Mouse (Mus musculus) G1E (cell line): ENCODE results near the gene Gm16513. TPM values are rescaled to one million over a fixed set of nuclear protein-coding genes. Genes with fewer than 3 reads are reported as not detected.
"Not testable (repeated sequence)": the region's sequence is repeated elsewhere in the genome, so short reads cannot be mapped to it uniquely, and the experiment has no call there.

ENCODE experiments used
- ATAC-seq: 2 replicates; pipeline ENCODE4 v1.8.0; 2016; ENCODE audit warnings: mild to moderate bottlenecking; ENCODE audit not compliant: insufficient number of reproducible peaks, poor library complexity, low FRiP score, severe bottlenecking; ENCODE audit errors: extremely low read depth
- DNase-seq: peaks from one replicate; pipeline ENCODE4 v3.0.0; 2012; ENCODE audit warnings: low spot score
- H3K27me3 ChIP-seq: 2 replicates; pipeline ENCODE4 v1.6.1; 2012; ENCODE audit warnings: mild to moderate bottlenecking, low read length, inconsistent platforms; ENCODE audit not compliant: insufficient read depth
- H3K36me3 ChIP-seq: replicated peaks from 2 replicates; pipeline ENCODE3; 2012; ENCODE audit warnings: mild to moderate bottlenecking, inconsistent platforms
- H3K4me1 ChIP-seq: 2 replicates; pipeline ENCODE4 v1.6.1; 2012; ENCODE audit warnings: low read depth, low read length, inconsistent platforms, mixed read lengths; ENCODE audit not compliant: insufficient read depth
- H3K4me3 ChIP-seq: 2 replicates; pipeline ENCODE4 v1.5.1; 2012; ENCODE audit warnings: low read depth, mild to moderate bottlenecking, inconsistent platforms, low read length, moderate library complexity, mixed read lengths
- H3K9me3 ChIP-seq: replicated peaks from 2 replicates; pipeline ENCODE4 v1.6.1; 2012; ENCODE audit warnings: inconsistent platforms
- polyA plus RNA-seq: library from polyadenylated mRNA; stranded (reverse); fragments of >175 nt; gene quantifications from 2 replicates; pipeline ENCODE4 v1.2.3, GENCODE M21; 2012
- total RNA-seq, 2 experiments: library from RNA; stranded (forward) in 1 of 2; stranded (reverse) in 1 of 2; fragments of 200-1000 nt in 1 of 2; fragments of >200 nt in 1 of 2; fragmentation: Nextera tagmentation in 1 of 2; gene quantifications; 2 replicates each; pipeline ENCODE4 v1.2.3; 2014 to 2017

Gene Gm16513
- total RNA-seq (2014; fragmentation: Nextera tagmentation) (not detected in 2 replicates), total RNA-seq (2017) (0.12 and 0.55 TPM in 2 replicates), polyA plus RNA-seq (not detected in 2 replicates)

GRCm38 (mm10) chr5:95182324-95182723 lies at the start of gene Gm16513:
Gene Gm16513, plus strand, starts transcription at chr5:95182624.
- not testable (repeated sequence) for ATAC-seq, H3K27me3 ChIP-seq, H3K9me3 ChIP-seq, DNase-seq, H3K4me3 ChIP-seq, H3K4me1 ChIP-seq, H3K36me3 ChIP-seq

Other genes with a start within 250 kb of the Gm16513 start
- gene Gm6367, start 194.0 kb upstream of the Gm16513 start, total RNA-seq (2014; fragmentation: Nextera tagmentation): not detected in 2 replicates
- gene Gm6367, start 194.0 kb upstream of the Gm16513 start, total RNA-seq (2017): not detected in 2 replicates
- gene Gm6367, start 194.0 kb upstream of the Gm16513 start, polyA plus RNA-seq: not detected in 2 replicates
- gene Gm7942, start 75.7 kb upstream of the Gm16513 start, total RNA-seq (2014; fragmentation: Nextera tagmentation): not detected in 2 replicates
- gene Gm7942, start 75.7 kb upstream of the Gm16513 start, total RNA-seq (2017): not detected in 2 replicates
- not detected in 2 replicates for gene Gm7942, start 75.7 kb upstream of the Gm16513 start, polyA plus RNA-seq
- not detected in 2 replicates for gene Gm10424, start 90.1 kb downstream of the Gm16513 start, total RNA-seq (2014; fragmentation: Nextera tagmentation)
- gene Gm10424, start 90.1 kb downstream of the Gm16513 start, total RNA-seq (2017): not detected in 2 replicates
- not detected in 2 replicates for gene Gm10424, start 90.1 kb downstream of the Gm16513 start, polyA plus RNA-seq
- gene Gm3259, start 123.3 kb downstream of the Gm16513 start, total RNA-seq (2014; fragmentation: Nextera tagmentation): not detected in 2 replicates
- 0.06 and 0.11 TPM in 2 replicates for gene Gm3259, start 123.3 kb downstream of the Gm16513 start, total RNA-seq (2017)
- gene Gm3259, start 123.3 kb downstream of the Gm16513 start, polyA plus RNA-seq: not detected in 2 replicates